Mouse (Mus musculus) neural tube, embryonic 11.5 days (tissue): Measurements from ENCODE around the gene Rnf187. TPM values are rescaled to one million over a fixed set of nuclear protein-coding genes. Genes with fewer than 3 reads are reported as not detected.
A peak's percentile ranks its signal among the peaks of the same experiment; 100 is the strongest.

Experiments used
- ATAC-seq: fragments of 200-750 bp; cut with Nextera tagmentation; 2 replicates; pipeline ENCODE4 v1.8.0; 2017; ENCODE audit warnings: moderate number of reproducible peaks, mild to moderate bottlenecking, moderate TSS enrichment, moderate library complexity; ENCODE audit not compliant: insufficient read depth, low FRiP score, low TSS enrichment
- DNase-seq: peaks from one replicate; pipeline ENCODE4 v3.0.0-alpha.2; 2015; ENCODE audit warnings: low spot score
- H3K27ac ChIP-seq: fragments of 300-500 bp; sonication (generic); 2 replicates; pipeline ENCODE4 v1.5.1; 2014; ENCODE audit warnings: low read depth, mild to moderate bottlenecking, low read length
- H3K27me3 ChIP-seq: fragments of 300-500 bp; sonication (generic); 2 replicates; pipeline ENCODE4 v1.6.1; 2014; ENCODE audit warnings: mild to moderate bottlenecking, low read length, mixed read lengths; ENCODE audit not compliant: control insufficient read depth, insufficient read depth
- H3K36me3 ChIP-seq: fragments of 300-500 bp; sonication (generic); 2 replicates; pipeline ENCODE4 v1.6.1; 2014; ENCODE audit warnings: mild to moderate bottlenecking, low read length, moderate library complexity, mixed read lengths; ENCODE audit not compliant: control insufficient read depth, insufficient read depth
- H3K4me1 ChIP-seq: fragments of 300-500 bp; sonication (generic); 2 replicates; pipeline ENCODE4 v1.6.1; 2014; ENCODE audit warnings: low read length, mixed read lengths; ENCODE audit not compliant: control insufficient read depth, insufficient read depth
- H3K4me2 ChIP-seq: fragments of 300-500 bp; sonication (generic); 2 replicates; pipeline ENCODE4 v1.6.1; 2014; ENCODE audit warnings: low read depth, mild to moderate bottlenecking, moderate library complexity
- H3K4me3 ChIP-seq: fragments of 300-500 bp; sonication (generic); 2 replicates; pipeline ENCODE4 v1.5.1; 2014; ENCODE audit warnings: low read depth, low read length
- H3K9ac ChIP-seq: fragments of 300-500 bp; sonication (generic); 2 replicates; pipeline ENCODE4 v1.6.1; 2014; ENCODE audit warnings: mild to moderate bottlenecking, low read length
- H3K9me3 ChIP-seq: fragments of 300-500 bp; sonication (generic); 2 replicates; pipeline ENCODE4 v1.6.1; 2016; ENCODE audit warnings: low read length; ENCODE audit not compliant: control insufficient read depth
- WGBS: fragments of 180-500 bp; shearing (Covaris S2); extraction: QIAGEN DNeasy Blood & Tissue Kit; methylation state at CpG from one replicate; pipeline ENCODE4 v1.1.7; 2014; 5-methylcytosine and 5-hydroxymethylcytosine counted together
- polyA plus RNA-seq: library from polyadenylated mRNA; unstranded; fragments of >200 nt; fragmentation: Nextera tagmentation; extraction: Ambion mirVana; gene quantifications from 2 replicates; pipeline ENCODE4 v1.2.1, GENCODE M21; 2014

Rnf187 gene
- 460 and 493 TPM in 2 replicates for polyA plus RNA-seq

- Histone ChIP-seq H3K27ac (peak within 1 kb of the TSS; percentile 71), H3K36me3 (peaks cover 4% of the 10 kb centered on the region; the same call in 1 of the 2 replicates), H3K4me2 (peak within 1 kb of the TSS; percentile 91), H3K9ac (peak within 1 kb of the TSS; percentile 95), H3K9me3 (no peaks in the 10 kb centered on the region), H3K27me3 (no peaks in the 10 kb centered on the region), H3K4me1 (peaks cover 6% of the 10 kb centered on the region), H3K4me3 (peak within 1 kb of the TSS; percentile 93)
- 0% methylated on average over 53 of the region's 95 CpGs for WGBS
- DNase-seq: peak; percentile 95
- peak; percentile 98 for ATAC-seq
Observed at GRCm38 (mm10) chr11:58938322-58939087, at the start of gene Rnf187. TSS of gene Rnf187 (minus strand) at chr11:58938916.

- H3K27me3 ChIP-seq: no peaks in the 10 kb centered on the region
- no peak for ATAC-seq
- no peak overlapping the region for H3K4me2 ChIP-seq
- H3K4me1 ChIP-seq: no peaks in the 10 kb centered on the region
- H3K4me3 ChIP-seq: no peak overlapping the region
- DNase-seq: no peak
- WGBS: 91% methylated on average over 3 of the region's 3 CpGs
- no peaks in the 10 kb centered on the region for H3K9me3 ChIP-seq
- H3K27ac ChIP-seq: no peak overlapping the region
- no peak overlapping the region for H3K9ac ChIP-seq
- H3K36me3 ChIP-seq: peaks cover 11% of the 10 kb centered on the region
Observed at GRCm38 (mm10) chr11:58985299-58985917, 46.7 kb upstream of the Rnf187 start.

- peaks cover 5% of the 10 kb centered on the region for H3K4me1 ChIP-seq
- no peaks in the 10 kb centered on the region for H3K27me3 ChIP-seq
- WGBS: 94% methylated on average over 7 of the region's 7 CpGs
- peaks cover 11% of the 10 kb centered on the region for H3K36me3 ChIP-seq
- no peak overlapping the region for H3K4me3 ChIP-seq
- H3K9ac ChIP-seq: no peak overlapping the region
- no peak overlapping the region for H3K27ac ChIP-seq
- H3K4me2 ChIP-seq: no peak overlapping the region
- ATAC-seq (no peak), DNase-seq (no peak)
- H3K9me3 ChIP-seq: no peaks in the 10 kb centered on the region
Observed at GRCm38 (mm10) chr11:58984657-58985056, 45.9 kb upstream of the Rnf187 start.

- H3K4me1 ChIP-seq: peaks cover 14% of the 10 kb centered on the region
Observed at GRCm38 (mm10) chr11:58983691-58984341, 45.1 kb upstream of the Rnf187 start.

GRCm38 (mm10) chr11:58982471-58983097 is 43.9 kb upstream of the Rnf187 start:
- ATAC-seq: no peak
- Histone ChIP-seq H3K9me3 (no peaks in the 10 kb centered on the region), H3K36me3 (peaks cover 8% of the 10 kb centered on the region), H3K9ac (no peak overlapping the region), H3K4me2 (no peak overlapping the region), H3K4me3 (no peak overlapping the region), H3K27ac (no peak overlapping the region), H3K27me3 (no peaks in the 10 kb centered on the region), H3K4me1 (peaks cover 17% of the 10 kb centered on the region)
- WGBS: 86% methylated on average over 18 of the region's 18 CpGs
- DNase-seq: no peak

More at GRCm38 (mm10) chr11:58983691-58984341, 45.1 kb upstream of the Rnf187 start:
- no peak overlapping the region for H3K4me3 ChIP-seq
- no peak overlapping the region for H3K27ac ChIP-seq
- no peak overlapping the region for H3K9ac ChIP-seq
- peaks cover 11% of the 10 kb centered on the region for H3K36me3 ChIP-seq
- H3K27me3 ChIP-seq: no peaks in the 10 kb centered on the region
- ATAC-seq (no peak), DNase-seq (no peak)
- no peaks in the 10 kb centered on the region for H3K9me3 ChIP-seq
- no peak overlapping the region for H3K4me2 ChIP-seq
- WGBS: 96% methylated on average over 6 of the region's 6 CpGs

- Histone ChIP-seq H3K27me3 (no peaks in the 10 kb centered on the region), H3K4me2 (no peak overlapping the region), H3K36me3 (peaks cover 8% of the 10 kb centered on the region), H3K4me1 (peaks cover 21% of the 10 kb centered on the region), H3K4me3 (no peak overlapping the region), H3K9me3 (no peaks in the 10 kb centered on the region), H3K27ac (no peak overlapping the region), H3K9ac (no peak overlapping the region)
- DNase-seq: peak; percentile 49
- 68% methylated on average over 14 of the region's 14 CpGs for WGBS
- no peak for ATAC-seq
Observed at GRCm38 (mm10) chr11:58981541-58982447, 43.1 kb upstream of the Rnf187 start.

- 74% methylated on average over 5 of the region's 5 CpGs for WGBS
- no peak overlapping the region for H3K4me3 ChIP-seq
- ATAC-seq (no peak), DNase-seq (no peak)
- no peak overlapping the region for H3K9ac ChIP-seq
- no peaks in the 10 kb centered on the region for H3K27me3 ChIP-seq
- H3K36me3 ChIP-seq: peaks cover 8% of the 10 kb centered on the region
- no peaks in the 10 kb centered on the region for H3K9me3 ChIP-seq
- peaks cover 21% of the 10 kb centered on the region for H3K4me1 ChIP-seq
- H3K27ac ChIP-seq: no peak overlapping the region
- no peak overlapping the region; the same call in 1 of the 2 replicates for H3K4me2 ChIP-seq
Observed at GRCm38 (mm10) chr11:58980381-58980990, 41.8 kb upstream of the Rnf187 start.
